Mouse (Mus musculus) C2C12 (cell line): ENCODE measurements around the gene Smchd1.

Experiments
- CEBPB ChIP-seq: IDR thresholded peaks from one replicate; pipeline ENCODE4 v1.6.1; 2011; ENCODE audit warnings: low read depth, mild to moderate bottlenecking, control low read depth, moderate library complexity
- CTCF ChIP-seq: IDR thresholded peaks from one replicate; pipeline ENCODE4 v1.5.1; 2011; ENCODE audit not compliant: control insufficient read depth, insufficient read depth, insufficient read length
- MAX ChIP-seq: IDR thresholded peaks from one replicate; pipeline ENCODE4 v1.6.1; 2011; ENCODE audit warnings: mild to moderate bottlenecking, control low read depth
- MYOD1 ChIP-seq: IDR thresholded peaks from one replicate; pipeline ENCODE4 v1.6.1; 2011; ENCODE audit warnings: low read depth; ENCODE audit not compliant: control insufficient read depth, insufficient read length
- USF1 ChIP-seq: IDR thresholded peaks from one replicate; pipeline ENCODE4 v1.6.1; 2011; ENCODE audit warnings: low read depth, mild to moderate bottlenecking, control low read depth, moderate library complexity

DNA sequence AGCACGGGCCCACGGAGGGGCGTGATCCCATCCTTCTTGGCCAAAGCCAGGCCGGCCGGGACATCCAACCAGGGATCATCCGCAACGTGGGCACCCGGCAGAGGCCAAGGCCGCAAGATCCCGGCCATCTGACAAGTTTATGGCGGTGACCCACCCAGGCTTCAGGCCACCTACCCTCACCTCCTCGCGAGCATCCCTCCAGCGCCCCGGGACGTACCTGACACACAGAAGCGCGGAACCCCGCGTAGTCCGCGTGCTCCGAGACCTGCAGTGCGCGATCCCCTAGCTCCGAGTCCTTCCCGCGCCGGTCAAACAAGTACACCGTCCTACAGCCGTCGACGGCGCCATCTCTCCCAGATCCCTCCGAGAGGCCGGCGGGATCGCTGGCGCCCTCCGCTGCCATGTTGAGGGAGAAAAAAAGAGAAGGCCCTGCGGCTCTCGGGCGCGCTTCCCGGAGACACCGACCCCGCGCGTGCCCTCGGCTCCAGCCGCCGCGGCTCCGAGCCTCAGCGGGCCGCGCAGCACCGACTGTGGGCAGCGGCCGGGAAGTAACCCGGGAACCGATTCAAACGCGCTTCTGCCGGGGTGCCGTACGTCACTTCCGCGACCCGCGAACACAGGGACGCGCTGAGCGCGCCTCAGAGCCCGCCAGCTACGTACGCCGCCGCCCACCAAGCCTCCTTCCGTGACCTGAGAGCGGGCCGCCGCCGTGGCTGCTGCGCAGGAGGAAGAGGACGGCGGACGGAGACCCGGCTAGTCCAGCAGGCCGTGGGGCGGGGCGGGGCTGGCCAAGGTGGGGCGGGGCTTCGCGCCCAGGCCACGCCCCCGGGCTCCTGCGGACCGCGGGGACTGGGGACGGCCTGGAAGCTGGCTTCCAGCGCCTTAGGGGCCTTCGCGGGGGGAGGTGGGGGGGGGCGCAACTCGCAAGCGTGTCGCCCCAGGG lies at the start of gene Smchd1:
- TF ChIP-seq USF1 (no peak), CTCF (no peak), MAX (no peak), MYOD1 (no peak), CEBPB (no peak)
